Mouse (Mus musculus) layer of hippocampus, postnatal 36 days (tissue): Measurements from ENCODE around the gene Eif2ak4. TPM values are rescaled to one million over a fixed set of nuclear protein-coding genes. Genes with fewer than 3 reads are reported as not detected.
A peak's percentile ranks its signal among the peaks of the same experiment; 100 is the strongest.

Experiments
- DNase-seq, 2 experiments: peaks; one replicate each; pipeline ENCODE4 v3.0.0; 2022
- total RNA-seq, 2 experiments: library from RNA; stranded (reverse); gene quantifications; 2 replicates each; pipeline ENCODE4 v1.2.3; 2021

Eif2ak4 gene
- total RNA-seq, 2 experiments from 2014 or later, result 23.5 to 25.6 TPM

DNA sequence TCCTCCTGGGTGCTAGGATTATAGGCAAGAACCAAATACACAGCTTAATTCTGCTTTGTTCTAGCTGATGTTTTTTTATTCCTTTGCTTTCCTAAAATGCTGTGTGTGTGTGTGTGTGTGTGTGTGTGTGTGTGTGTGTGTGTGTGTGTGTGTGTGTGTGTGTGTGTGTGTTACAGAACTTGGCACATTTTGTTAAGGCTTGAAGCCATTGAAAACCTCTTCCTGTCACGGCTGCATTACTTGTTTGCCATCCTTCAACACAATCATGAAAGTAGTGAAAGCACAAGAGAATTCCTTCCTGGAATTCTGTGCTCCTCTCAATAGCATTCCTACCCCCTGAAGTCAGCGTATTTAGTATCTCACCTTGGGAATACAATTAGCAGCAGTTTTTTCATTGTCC, 77.5 kb downstream of the Eif2ak4 start:
- no peak for DNase-seq

DNA sequence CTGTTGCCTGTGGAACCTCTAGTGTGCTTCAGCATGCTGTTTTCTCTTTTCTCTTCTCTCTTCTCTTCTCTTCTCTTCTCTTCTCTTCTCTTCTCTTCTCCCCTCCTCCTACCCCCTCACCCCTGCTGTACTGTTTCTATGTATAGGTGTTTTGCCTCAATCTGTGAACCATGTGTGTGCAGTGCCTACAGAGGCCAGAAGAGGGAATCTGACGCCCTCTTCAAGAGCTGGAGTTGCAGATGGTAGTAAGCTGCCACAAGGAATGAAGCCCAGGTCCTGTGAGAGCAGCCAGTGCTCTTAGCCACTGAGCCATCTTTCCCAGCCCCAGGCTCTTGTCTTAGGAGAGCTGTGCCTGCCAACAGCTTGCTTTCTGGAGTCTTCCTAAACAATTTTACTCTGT, 78.2 kb downstream of the Eif2ak4 start:
- DNase-seq, result no peak

DNA sequence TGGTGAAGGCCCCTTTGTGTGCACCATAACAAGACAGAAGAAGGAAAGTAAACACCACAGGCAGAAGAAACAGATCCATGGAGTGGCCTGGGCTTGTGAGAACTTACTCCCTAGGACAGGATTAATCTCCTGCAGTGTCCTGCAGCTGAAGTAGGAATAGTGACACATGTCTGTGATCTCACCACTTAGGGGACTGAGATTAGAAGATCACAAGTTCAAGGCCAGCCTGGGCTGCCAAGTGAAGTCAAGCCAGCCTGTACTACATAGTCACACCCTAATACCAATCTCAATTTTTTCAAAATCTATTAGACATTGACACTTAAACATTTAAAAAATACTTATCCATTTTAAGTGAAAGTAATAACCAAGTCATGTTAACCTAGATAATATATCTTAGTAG, 79.9 kb downstream of the Eif2ak4 start:
- no peak for DNase-seq

DNA sequence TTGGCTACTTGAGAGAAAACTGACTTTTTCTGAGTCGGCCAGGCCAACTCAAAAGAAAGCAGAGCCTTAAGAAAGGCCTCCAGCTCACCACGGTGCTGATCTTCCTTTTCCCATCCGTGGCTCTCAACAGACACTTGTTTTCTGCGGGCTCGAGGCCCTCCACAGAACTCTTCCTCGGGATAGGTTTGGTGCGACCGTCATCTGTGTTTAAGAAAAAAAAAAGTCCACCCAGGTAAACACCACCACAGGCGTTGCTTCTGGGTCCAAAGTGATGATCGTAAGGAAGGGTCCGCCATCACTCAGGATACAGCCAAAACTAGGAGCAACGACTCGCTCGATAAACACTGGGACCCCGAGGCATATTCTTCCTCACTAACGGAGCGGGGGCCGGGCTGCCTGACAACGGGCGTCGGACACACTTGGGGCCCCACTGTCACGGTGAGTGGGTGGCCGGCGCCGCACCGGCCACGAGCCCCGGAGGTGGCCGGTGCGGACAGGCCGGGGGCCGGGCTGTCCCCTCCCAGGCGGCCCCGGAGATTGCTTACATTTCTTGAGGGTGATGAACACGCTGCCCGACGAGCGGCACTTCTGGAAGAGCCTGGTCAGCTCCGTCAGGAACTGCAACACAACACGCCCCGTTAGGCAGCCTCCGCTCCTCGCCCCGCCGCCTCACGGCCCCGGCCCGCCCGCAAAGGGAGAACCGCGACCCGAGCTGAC, 90.6 kb downstream of the Eif2ak4 start:
- no peak for DNase-seq

DNA sequence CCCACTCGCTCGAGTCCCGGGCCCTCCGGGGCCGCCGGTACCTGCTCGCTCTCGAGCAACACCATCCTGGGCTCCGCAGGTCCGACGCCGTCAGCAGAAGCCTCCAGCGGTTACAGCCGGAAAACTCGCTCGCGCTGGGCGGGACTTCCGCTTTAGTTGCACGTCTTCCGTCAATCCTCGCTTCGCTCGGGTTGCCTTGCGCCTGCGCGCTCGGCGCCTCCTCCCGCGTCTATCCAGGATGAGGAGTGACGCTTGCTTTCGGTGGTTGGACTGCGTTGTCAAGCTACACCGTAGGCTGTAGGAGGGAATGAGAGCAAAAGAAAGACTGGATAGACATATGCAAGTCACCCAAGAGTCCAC, 91.1 kb downstream of the Eif2ak4 start, which contains the start of gene Srp14:
TSS of gene Srp14 (minus strand) at position 162 of the 360 bp plus-strand sequence.
- DNase-seq, result peak; percentile 89 to 90

DNA sequence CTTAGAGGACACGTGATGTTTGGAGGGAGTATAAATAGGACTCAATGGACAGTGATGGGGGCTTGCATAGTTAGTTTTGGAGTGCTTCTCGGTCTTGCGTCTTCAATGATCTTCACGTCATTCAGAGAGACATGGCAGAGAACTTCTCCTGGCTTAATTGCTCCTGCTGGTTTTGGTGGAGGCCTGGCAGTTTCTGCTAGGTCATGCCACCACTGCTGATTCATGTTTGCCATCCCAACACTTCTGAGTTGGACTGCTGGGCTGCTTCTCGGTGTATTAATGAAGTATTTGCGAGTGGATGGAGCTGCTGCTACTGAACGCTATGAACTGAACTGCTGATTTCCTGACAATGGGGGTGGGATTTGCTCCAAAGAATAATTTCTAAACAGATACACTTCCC, 92.5 kb downstream of the Eif2ak4 start:
- no peak for DNase-seq

DNA sequence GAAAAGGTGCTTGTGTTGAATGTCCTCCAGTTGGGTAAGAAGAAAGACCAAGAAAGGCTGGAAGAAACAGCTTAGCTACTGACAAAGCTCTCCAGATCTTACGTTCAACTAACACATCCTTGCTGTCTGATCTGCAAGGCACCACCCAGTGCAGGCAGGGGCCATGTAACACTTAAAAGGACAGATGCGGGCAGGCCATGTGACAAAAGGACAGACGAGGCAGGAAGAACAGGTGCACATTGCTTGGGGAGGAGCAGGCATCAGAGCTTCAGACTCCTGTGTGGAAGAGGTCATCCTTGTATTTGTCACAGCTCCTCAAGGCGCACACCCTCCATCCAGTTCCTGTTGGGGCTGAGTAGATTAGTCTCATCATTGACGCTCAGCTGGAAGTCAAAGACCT, 94.6 kb downstream of the Eif2ak4 start:
- DNase-seq, result no peak

DNA sequence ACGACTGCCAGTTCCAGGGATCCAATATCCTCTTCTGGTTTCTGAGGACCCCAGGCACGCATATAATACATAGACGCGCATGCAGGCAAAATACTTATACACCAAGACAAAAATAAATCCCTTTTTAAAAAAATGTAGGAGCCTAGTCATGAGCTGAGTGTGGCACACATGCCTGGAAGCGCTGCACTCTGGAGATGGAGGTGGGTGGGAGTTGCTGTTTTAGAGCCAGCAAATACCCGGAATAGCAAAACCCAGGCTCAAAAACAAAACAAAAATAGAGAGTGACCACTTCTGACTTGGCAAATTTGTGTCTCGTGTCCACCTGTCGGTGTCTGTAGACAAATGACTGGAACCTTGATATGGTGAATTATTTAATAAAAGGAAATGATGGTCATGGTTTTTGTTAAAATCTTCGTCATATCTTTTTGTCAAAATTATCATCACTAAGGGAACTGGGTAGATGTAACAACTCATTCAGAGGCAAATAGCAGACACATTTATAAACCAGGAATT, 96.0 kb downstream of the Eif2ak4 start:
- no peak for DNase-seq

DNA sequence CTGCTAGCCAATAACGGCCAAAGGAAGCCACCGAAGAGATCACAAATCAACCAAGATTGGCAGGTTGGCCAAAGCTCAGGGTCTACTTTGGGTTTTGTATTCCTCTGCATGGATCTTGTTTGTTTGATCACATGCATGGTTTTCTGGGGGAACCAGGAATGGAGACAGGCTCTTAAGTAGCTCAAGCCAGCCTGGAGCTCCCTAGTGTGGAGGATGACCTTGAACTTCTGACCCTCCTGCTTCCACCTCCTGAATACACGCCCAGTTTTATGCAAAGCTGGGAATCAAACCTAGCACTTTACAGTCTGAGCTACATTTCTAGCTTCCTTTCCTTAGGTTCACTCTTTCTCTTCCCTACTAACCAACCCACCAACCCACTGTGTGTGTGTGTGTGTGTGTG, 97.0 kb downstream of the Eif2ak4 start:
- DNase-seq, result no peak

DNA sequence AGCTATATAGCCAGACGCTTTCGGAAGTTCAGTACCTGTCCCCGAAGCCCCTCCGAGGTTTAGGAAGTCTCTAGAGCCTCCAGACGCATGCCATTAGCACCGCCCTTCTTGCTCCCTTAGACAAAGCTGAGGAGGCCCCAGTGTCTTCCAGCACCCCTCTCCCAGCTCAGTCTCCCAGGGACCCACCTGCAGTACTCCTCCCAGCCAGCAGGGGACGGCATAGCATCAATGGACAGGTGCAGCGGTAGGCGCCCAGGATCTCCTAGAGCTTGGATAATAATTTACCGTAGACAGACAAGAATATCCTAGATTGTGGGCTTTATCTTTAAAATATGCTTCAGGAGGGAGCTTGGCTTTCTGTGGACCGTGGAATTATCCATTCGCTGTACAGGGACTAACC, 98.5 kb downstream of the Eif2ak4 start:
- peak; percentile 58 to 73 for DNase-seq

DNA sequence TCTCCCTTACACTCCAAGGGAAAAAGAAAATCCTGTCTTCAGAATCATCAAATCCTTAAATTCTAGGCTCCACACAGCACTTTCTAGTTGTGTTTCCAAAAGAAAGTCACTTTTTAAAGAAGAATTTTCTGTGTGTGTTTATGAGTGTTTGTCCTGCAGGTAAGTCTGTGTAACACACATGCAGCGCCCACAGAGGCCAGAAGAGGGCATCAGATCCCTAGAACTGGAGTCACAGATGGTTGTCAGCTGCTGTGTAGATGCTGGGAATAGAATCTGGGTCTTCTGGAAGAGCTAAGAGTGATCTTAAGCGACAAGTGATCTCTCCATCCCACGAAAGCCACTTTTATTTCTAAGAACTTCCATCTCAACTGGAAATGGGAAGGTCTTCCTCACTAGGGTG, 99.4 kb downstream of the Eif2ak4 start:
- no peak for DNase-seq

DNA sequence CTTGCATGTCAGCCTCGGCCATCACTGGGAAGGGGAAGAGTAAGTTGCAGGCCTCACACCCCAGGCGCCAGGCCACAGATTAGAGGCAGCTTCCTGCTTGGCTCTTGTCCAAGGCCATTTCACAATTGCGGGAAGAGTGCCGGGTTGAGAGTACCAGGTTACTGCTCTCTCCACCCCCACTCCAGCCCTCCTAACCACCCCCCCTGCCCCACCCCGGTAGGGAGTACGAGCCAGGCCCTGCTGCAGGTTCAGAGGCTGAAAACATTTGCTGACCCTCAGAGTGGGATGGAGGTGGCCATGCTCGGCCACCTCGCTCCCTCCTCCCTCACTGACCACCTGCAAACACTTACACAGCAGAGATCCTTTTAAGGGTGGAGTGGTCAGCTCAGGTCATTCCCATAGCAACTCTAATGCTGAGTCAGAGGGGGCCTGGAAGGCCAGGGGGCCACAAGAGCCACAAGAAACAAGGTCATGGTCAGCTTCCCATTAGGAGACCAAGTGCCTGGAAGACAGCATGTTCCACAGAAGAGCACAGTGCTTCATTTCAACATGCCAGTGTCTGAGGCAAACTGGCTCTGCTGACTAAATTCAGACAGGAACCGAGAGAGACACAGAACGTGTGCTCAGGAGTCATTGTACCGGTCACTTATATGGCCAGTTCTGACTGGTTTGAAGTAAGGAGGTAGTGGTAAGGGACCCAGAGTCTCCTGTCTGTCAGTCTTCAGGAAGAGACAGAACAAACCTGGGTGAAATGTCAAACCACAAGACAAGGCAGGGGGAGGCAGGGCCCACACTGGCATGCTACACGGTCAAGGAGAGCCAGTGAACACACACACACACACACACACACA, 102.0 kb downstream of the Eif2ak4 start:
- no peak for DNase-seq

DNA sequence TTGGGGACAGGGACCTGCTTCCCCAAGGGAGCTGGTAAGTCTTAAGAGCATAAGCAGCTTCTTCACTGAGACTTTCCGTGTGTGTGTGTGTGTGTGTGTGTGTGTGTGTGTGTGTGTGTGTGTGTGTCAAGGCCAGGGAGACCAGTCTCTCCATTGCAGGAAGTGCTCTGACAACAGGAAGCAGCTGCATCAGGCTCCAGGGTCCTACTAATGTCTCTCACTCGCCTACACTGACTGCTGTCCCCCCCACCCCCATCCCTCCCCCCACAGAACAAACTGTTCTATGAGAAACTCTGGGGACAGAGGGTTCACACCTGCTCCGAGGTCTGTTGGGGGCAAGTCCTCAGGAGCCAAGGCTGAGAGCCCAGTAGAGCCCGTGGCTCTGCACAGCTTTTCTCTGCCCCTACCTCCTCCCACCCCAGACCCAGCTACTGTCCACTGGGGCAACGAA, 102.9 kb downstream of the Eif2ak4 start:
- DNase-seq, result no peak

DNA sequence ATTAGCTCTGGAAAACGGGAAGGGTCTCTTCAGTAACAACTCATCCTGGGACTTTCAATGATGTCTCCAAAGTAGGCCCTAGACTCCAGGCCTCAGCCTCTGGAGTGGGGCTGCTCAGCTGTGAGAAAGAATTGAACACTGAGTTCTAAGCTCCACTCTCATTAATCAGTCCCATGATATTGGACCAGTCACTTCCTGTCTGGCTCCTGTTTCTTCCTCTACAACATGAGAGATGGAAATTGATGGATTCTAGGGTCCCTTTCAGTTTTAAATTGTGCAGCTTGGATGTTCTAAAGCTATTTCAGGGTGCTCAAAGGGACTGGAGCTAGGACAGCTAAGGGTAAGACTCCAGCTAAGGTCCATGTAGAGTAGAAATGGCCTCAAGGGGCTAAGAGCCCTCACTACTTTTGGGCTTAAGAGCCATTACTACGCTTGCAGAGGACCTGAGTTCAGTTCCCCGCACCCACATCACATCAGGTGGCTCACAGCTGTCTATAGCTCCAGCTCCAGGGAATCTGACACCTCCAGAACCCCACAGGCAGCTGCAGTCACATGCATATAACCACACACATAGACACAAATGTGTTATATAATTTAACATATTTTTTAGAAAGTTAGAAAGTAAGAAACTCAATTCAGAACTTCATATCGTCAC, 103.5 kb downstream of the Eif2ak4 start:
- DNase-seq, result no peak

DNA sequence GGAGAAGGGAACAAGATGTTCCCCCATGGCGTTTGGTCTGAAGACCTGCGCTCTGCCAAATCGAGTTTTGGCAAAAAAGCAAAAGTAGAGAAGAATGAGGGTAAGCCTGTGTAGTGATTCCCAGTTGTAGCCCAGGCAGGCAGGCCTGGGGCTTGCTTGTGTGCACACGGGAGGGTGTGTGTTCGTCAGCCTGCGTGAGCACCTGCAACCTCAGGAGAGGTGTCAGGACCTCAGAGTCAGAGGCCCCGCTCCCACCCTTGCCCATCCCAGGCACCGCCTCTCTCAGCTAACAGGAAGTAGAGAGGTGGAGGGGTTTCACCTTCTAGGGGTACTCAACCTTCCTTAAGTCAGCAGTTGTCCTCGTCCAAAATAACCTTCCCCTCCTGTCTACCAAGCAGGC, 106.6 kb downstream of the Eif2ak4 start:
- DNase-seq, result no peak

DNA sequence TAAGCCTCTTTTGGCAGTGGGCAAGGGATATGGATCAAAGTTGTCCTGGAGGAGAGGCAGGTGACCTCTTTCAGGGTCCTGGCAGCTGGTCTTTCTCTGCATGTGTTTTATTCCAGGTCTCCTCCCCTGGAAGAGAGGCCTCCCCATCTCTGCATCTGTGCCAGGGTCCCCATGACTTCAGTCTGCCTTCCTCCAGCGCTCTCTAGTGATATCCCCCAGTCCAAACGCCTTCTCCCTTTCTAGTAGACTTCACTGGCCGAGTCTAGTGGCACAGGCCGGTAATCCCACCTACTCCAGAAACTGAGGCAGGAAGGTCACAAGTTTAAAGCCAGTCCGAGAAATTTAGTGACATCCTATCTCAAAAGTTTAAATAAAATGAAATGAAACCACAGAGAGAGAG, 109.5 kb downstream of the Eif2ak4 start:
- DNase-seq, result no peak

DNA sequence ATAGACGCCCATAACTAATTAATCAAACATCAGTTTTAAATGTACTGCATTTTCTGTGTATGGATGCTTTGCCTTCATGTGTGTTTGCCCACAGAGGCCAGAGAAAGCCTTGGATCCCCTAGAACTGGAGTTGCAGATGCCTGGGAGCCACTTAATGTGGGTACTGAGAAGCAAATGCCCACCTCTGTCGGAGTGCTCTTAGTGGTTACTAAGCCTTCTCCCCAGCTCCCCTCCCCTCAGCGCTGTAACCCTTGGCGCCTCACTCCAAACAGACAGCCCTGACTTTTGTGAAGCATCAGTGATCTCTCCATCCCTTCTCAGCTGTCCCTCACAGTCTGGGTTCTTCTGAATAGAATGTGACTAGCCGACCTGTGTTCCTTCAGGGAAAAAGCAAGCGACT, 110.1 kb downstream of the Eif2ak4 start:
- no peak for DNase-seq

DNA sequence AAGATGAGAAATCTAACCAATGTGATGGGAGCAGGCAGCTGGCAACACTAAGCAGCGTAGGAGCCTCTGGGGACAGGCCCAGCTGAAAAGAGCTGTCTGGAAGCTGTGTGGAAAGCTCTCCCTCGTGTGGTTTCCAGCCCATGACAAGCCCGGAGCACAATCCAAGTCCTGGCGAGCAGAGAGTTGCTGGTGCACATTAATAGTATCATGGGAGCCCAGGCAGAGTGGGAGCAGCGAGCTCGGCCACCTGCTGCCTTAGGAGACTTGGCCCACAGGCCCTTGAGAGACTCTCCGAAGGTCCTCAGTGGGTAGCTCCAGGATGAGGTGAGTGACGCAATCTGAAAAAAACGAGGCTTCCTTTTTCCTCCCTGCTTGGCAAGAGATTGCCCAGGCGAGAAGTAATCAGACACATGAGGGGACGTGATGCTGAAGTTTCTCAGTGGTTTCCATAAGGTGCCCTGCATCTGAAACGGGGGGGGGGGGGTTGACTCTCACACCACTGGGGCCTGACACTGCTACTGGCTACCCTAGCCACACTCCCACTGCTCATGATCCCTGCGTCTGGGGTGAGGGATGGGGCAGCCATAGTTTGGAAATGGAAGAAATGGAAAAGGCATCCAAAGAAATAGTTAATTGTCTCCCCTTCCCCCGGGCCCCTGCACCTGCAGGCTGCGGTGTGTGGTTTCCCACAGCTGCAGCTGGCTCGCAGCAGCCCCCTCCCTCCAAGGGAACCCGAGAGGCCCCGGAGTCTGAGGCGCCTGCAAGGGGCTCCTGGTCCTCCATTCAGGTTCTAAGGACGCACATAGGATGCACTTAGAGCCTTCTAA, 110.9 kb downstream of the Eif2ak4 start:
- no peak for DNase-seq

DNA sequence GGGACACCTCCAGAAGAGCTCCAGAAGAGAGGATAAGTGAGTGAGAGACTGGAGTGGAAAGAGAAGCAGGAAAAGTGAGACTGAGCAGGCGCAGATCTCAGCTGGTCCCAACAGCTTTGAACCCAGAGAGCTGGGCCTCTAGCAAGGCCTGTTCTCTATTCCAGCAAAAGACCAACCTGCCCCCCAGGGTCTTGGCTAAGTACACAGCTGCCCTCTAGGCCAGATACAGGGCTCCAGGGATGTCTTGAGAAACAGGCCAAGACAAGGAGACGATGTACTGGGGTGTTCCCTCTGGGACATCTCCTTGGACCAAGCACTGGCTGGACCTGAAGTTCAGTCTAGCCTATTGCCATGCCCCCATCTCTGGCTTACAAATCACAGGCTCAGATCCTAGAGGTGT, 111.8 kb downstream of the Eif2ak4 start:
- DNase-seq, result no peak

DNA sequence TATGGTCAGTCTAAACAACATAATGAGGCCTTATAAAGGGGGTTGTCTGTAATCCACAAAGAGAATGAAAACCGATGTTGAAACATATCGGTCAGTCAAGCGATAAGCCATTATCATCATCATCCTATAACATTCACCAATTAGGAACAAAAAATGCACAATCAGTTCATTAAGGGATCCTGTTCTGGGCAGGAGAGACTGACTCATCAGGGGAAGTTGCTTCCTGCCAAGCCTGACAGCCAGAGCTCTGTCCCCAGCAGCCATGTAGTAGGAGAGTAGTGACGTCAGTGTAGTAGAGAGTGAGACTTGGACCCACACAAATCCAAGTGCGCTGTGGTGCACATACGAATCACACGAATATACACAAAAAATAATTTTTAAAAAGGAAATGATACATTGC, 118.7 kb downstream of the Eif2ak4 start:
- DNase-seq, result no peak

DNA sequence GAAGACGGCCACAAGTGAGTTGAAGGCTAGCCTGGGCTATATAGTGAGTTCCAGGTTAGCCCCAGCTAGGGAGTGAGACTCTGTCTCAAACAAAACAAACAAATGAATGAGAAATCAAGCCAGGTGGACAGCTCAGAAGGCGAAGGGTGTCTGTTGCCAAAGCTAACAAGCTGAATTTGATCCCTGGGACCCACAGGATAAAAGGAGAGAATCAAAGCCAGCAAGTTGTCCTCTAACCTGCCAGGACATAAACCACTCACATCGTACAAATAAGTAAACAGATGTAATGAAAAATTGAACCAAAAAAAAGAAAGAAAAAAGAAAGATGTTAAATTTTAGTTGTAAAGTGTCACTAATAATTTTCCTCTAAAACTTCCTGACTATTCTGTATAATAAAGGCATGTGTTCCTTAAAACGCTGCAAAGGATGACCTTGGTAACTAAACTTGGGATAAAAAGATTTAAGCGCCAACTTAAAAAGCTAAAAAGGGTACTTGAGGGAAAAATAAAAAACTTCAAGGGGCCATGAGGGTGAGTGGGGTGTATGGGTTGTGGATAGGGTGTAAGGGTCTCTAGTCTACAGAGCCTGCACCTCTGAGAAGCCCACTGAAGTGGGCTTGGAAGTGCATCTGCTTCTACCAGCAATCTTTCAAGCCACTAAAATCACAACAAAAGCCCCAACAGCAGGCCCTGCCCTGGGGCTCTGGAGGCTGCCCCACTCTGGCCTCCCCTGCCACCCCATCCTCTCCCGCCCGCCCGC, 121.4 kb downstream of the Eif2ak4 start:
- DNase-seq, result no peak
